Mouse (Mus musculus) macrophage (primary cell): ENCODE data around the gene Shc4. TPM values are rescaled to one million over a fixed set of nuclear protein-coding genes. Genes with fewer than 3 reads are reported as not detected.

Experiments used
- H3K27ac ChIP-seq: fragments of 350-480 bp; formaldehyde crosslinking; 2 replicates; pipeline ENCODE4 v1.9.0; 2021
- H3K36me3 ChIP-seq: fragments of 350-480 bp; formaldehyde crosslinking; 2 replicates; pipeline ENCODE4 v1.9.0; 2021; ENCODE audit errors: inconsistent target
- H3K4me3 ChIP-seq: fragments of 350-480 bp; formaldehyde crosslinking; 2 replicates; pipeline ENCODE4 v1.9.0; 2021; ENCODE audit errors: inconsistent target
- H3K79me2 ChIP-seq: fragments of 350-480 bp; formaldehyde crosslinking; 2 replicates; pipeline ENCODE4 v1.9.0; 2021; ENCODE audit errors: inconsistent target
- WGBS: methylation state at CpG from one replicate; pipeline ENCODE4 v1.1.7; 2026; ENCODE audit warnings: inconsistent platforms; ENCODE audit not compliant: missing documents; 5-methylcytosine and 5-hydroxymethylcytosine counted together
- polyA plus RNA-seq: library from polyadenylated mRNA; stranded (reverse); fragments of 250-400 nt; gene quantifications from 3 replicates; pipeline ENCODE4 v1.2.4, GENCODE M21; 2018; ENCODE audit warnings: inconsistent platforms
- total RNA-seq, 78 experiments: library from RNA; depleted of rRNA; stranded (reverse); fragments of 250-400 nt; gene quantifications; 1 replicate in 9 of 78; 2 replicates in 24 of 78; 3 replicates in 43 of 78; 4 replicates in 2 of 78; pipeline ENCODE4 v1.2.4; 2018; ENCODE audit warnings: inconsistent platforms in 56 of 78

The Shc4 gene
- 1 to 10 TPM in 2 of 26 experiments, under 1 TPM in 16, not detected in 8; 0.16 to 1.1 (median 0.58) TPM for total RNA-seq (2018; cell fraction: chromatin; rRNA removed)
- total RNA-seq (2018; cell fraction: cytosol; rRNA removed) = 1 to 10 TPM in 7 of 26 experiments, under 1 TPM in 19; 0.33 to 1.4 (median 0.76) TPM
- 1 to 10 TPM in 5 of 26 experiments, under 1 TPM in 18, not detected in 3; 0.14 to 2.3 (median 0.52) TPM for total RNA-seq (2018; cell fraction: nucleus; rRNA removed)
- 0.69 to 3.0 TPM (median 0.99 TPM) in 3 replicates for polyA plus RNA-seq

- WGBS = under 1% methylated on average over 15 of the region's 15 CpGs
- Histone ChIP-seq H3K27ac (no peak within 1 kb of the TSS), H3K36me3 (no peaks in the 10 kb centered on the region), H3K4me3 (peak within 1 kb of the TSS; percentile 28), H3K79me2 (no peaks in the 10 kb centered on the region)
These were observed at the start of gene Shc4 for GRCm38 (mm10) chr2:125724086-125724430. Gene Shc4 (minus strand): TSS chr2:125724148.

DNA sequence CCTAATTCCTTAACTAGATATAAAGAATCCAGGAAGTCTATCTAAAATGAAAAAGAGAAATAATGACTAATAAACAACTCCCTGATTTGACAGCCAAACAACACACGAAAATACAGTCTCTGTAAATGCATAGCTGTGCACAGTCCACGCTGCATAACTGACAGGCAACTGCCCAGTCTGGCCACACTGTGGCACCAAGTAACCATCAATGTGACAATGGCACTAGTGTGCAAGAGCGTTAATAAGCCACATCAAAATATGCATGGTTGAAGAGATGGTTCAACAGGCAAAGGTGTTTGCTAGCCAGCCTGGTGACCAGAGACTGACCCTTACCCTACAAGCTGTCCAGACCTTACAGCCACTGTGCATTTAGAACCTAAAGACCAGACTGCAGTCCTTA lies 41.1 kb upstream of the Shc4 start:
- H3K27ac ChIP-seq = no peak overlapping the region
- 78% methylated on average over 3 of the region's 3 CpGs for WGBS
- peaks cover 84% of the 10 kb centered on the region for H3K36me3 ChIP-seq
- no peak overlapping the region for H3K4me3 ChIP-seq
- H3K79me2 ChIP-seq = no peaks in the 10 kb centered on the region

DNA sequence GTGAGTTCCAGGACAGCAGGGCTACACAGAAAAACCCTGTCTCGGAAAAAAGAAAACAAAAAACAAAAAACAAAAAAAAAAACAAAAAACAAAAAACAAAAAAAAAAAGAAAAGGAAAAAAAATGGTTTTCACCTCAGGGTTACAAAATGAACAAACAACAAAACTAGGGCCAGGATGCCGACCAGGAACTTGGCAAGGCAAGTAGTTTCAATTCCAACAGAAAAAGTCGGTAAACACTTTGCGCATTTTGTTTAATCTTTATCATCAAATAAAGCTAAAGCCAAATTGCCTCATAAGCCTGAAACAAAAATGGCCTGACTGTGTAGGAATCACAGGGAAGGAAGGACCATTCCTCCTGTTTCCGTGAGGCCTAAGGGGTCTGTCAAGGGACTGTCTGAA lies 40.6 kb upstream of the Shc4 start:
- H3K4me3 ChIP-seq = no peak overlapping the region
- 98% methylated on average over 4 of the region's 5 CpGs for WGBS
- no peak overlapping the region for H3K27ac ChIP-seq
- H3K79me2 ChIP-seq = no peaks in the 10 kb centered on the region
- peaks cover 86% of the 10 kb centered on the region for H3K36me3 ChIP-seq

DNA sequence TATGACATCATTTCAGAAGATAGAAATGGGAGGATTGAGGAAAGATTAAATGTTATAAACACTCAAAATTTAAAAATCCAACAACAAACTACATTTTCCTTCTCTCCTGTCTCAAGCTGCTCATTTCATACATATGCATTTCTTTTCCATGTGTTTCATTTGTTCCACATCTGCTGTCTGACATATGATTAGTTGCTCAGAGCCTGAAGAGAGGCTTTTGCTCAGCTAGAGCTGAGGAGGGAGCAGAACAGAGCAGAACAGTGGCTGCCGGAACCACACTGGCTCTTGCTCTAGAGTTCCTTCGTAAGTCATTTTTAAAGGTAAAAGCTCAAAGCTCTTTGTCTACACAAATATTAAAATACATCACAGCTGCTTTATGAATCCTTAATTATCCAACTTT lies 25.4 kb upstream of the Shc4 start:
- H3K4me3 ChIP-seq = no peak overlapping the region
- WGBS = 89% methylated on average over 2 of the region's 2 CpGs
- H3K79me2 ChIP-seq = no peaks in the 10 kb centered on the region
- peaks cover 91% of the 10 kb centered on the region for H3K36me3 ChIP-seq
- H3K27ac ChIP-seq = no peak overlapping the region

GRCm38 (mm10) chr2:125739338-125739737 lies 15.4 kb upstream of the Shc4 start:
- 99% methylated on average over 6 of the region's 6 CpGs for WGBS
- no peak overlapping the region for H3K27ac ChIP-seq

DNA sequence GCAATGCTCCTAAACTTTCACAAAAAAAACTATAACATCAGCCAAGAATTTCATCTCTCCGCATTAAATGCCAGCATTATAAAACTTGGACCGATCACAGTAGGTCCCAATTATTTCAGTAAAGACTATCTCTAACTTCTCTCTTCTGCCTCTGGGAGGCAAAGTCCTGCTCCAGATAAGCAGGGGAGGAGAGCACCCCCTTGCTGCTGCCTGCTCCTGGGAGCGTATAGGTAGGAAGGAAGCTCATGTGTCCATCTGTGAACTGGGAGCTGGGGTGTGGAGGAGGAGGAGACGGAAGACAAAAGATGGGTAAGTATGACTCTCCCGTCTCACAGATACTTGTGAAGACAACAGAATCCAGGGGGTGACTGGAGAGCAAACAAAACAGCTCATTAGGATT lies 14.8 kb upstream of the Shc4 start:
- Histone ChIP-seq H3K27ac (no peak overlapping the region), H3K4me3 (no peak overlapping the region), H3K79me2 (no peaks in the 10 kb centered on the region), H3K36me3 (peaks cover 48% of the 10 kb centered on the region)
- WGBS = 96% methylated on average over 5 of the region's 5 CpGs

More at GRCm38 (mm10) chr2:125739338-125739737, 15.4 kb upstream of the Shc4 start:
- no peaks in the 10 kb centered on the region for H3K79me2 ChIP-seq
- H3K36me3 ChIP-seq = peaks cover 55% of the 10 kb centered on the region
- no peak overlapping the region for H3K4me3 ChIP-seq

GRCm38 (mm10) chr2:125736025-125736343 lies 12.0 kb upstream of the Shc4 start:
- Histone ChIP-seq H3K36me3 (peaks cover 25% of the 10 kb centered on the region), H3K27ac (no peak overlapping the region), H3K4me3 (no peak overlapping the region)

DNA sequence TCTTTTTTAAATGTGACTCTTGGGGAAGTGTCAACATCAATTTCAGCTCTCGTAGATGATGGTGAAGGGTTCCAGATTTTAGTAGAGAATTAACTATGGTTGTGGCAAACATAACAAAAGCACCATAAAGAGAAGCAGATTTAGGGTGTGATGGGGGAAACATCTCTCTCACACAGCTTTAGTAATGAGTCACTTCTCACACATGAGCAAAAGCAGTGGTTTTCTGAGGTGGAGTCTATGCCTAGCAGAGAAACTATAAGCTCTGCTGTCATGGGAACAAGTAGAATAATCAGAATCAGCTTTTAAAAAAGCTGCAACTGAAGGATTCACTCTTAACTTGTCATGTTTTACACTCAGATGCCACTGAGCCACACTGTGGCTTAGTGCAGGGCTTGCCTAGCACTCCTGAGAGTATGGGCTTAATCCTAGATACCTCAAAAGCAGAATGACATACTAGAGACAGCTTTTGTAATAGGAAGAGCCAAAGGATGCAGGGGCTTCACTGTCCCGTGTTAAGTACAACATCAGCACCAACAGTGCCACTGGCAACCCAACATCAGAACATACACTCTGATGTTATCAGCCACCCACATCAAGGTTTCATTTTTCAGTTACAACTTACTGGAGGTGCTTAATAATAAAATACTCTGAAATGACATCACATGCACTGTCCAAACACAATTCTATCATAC lies 11.5 kb upstream of the Shc4 start:
- H3K4me3 ChIP-seq = no peak overlapping the region
- peaks cover 20% of the 10 kb centered on the region for H3K36me3 ChIP-seq
- no peak overlapping the region for H3K27ac ChIP-seq
- H3K79me2 ChIP-seq = no peaks in the 10 kb centered on the region
- 66% methylated on average over 2 of the region's 2 CpGs for WGBS

More at GRCm38 (mm10) chr2:125736025-125736343, 12.0 kb upstream of the Shc4 start:
- no peaks in the 10 kb centered on the region for H3K79me2 ChIP-seq

GRCm38 (mm10) chr2:125734741-125735140 lies 10.8 kb upstream of the Shc4 start:
- peaks cover 12% of the 10 kb centered on the region; the same call in 1 of the 2 replicates for H3K36me3 ChIP-seq
- no peak overlapping the region for H3K4me3 ChIP-seq
- no peak overlapping the region for H3K27ac ChIP-seq
- H3K79me2 ChIP-seq = no peaks in the 10 kb centered on the region

GRCm38 (mm10) chr2:125731763-125732560 lies 8.0 kb upstream of the Shc4 start:
- no peaks in the 10 kb centered on the region for H3K79me2 ChIP-seq
- no peaks in the 10 kb centered on the region for H3K36me3 ChIP-seq
- H3K27ac ChIP-seq = no peak overlapping the region
- 27% methylated on average over 35 of the region's 35 CpGs for WGBS
- H3K4me3 ChIP-seq = no peak overlapping the region; the same call in 1 of the 2 replicates

DNA sequence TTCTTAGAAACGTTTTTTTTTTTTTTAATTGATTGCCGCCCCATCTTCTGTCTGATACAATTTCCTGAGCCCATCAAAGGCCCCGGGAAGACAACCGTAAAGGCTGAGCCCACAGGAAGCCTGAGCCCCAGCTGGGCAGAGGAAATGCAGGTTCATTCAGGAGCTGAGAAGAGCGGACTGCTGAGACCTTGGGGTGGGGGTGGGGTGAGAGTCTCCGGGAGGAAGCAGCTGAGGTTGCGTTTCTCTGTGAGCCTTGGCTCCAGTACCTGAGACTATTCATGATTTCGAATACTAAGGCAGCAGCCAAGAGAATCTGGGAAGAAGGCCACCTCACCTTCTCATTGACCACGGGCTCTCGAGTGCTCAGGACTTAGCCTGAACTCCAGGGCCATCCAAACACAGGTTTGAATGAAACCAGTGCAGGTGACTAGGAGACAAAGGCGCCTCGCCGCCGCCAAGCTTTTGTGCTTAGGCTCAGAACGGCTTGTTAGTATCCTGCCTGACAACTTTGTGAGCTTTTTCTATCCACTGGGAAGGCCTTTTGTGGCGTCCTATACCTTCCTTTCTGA lies 682 bp upstream of the Shc4 start:
- Histone ChIP-seq H3K79me2 (no peaks in the 10 kb centered on the region), H3K27ac (no peak overlapping the region), H3K4me3 (peak overlapping the region; percentile 28; the same call in 1 of the 2 replicates), H3K36me3 (no peaks in the 10 kb centered on the region)
- 16% methylated on average over 16 of the region's 16 CpGs for WGBS

GRCm38 (mm10) chr2:125723408-125724085 lies 401 bp downstream of the Shc4 start:
- Histone ChIP-seq H3K4me3 (peak overlapping the region; percentile 28), H3K36me3 (no peaks in the 10 kb centered on the region), H3K27ac (no peak overlapping the region), H3K79me2 (no peaks in the 10 kb centered on the region)
- WGBS = 2% methylated on average over 31 of the region's 34 CpGs

- Histone ChIP-seq H3K79me2 (no peaks in the 10 kb centered on the region), H3K36me3 (no peaks in the 10 kb centered on the region), H3K27ac (no peak overlapping the region), H3K4me3 (no peak overlapping the region)
- whole genome bisulfite sequencing = 15% methylated on average over 17 of the region's 18 CpGs
These were observed 901 bp downstream of the Shc4 start for GRCm38 (mm10) chr2:125723086-125723407.

GRCm38 (mm10) chr2:125716599-125716998 lies 7.3 kb downstream of the Shc4 start:
- H3K79me2 ChIP-seq = no peaks in the 10 kb centered on the region
- no peaks in the 10 kb centered on the region for H3K36me3 ChIP-seq
- WGBS = 87% methylated on average over 8 of the region's 8 CpGs
- no peak overlapping the region for H3K27ac ChIP-seq
- H3K4me3 ChIP-seq = no peak overlapping the region
